Mouse (Mus musculus): ENCODE results near the gene Coa5. TPM values are rescaled to one million over a fixed set of nuclear protein-coding genes. Genes with fewer than 3 reads are reported as not detected.

The Coa5 gene
- total and polyA plus RNA-seq, 2 experiments = 41.6 to 45.8 TPM

GRCm38 (mm10) chr1:37427144-37427875, 2.6 kb downstream of the Coa5 start:
- Histone ChIP-seq H3K4me1 (ENCODE audit: control insufficient read depth, insufficient read depth, low read length) (peaks cover 12% of the 10 kb centered on the region), H3K36me3 (ENCODE audit: control insufficient read depth, insufficient read depth, low read length) (peaks cover 13% of the 10 kb centered on the region), H3K79me2 (ENCODE audit: control insufficient read depth, insufficient read depth, low read length) (peaks cover 19% of the 10 kb centered on the region; the same call in 1 of the 2 replicates), H3K9ac (ENCODE audit: low read depth, low read length) (no peak overlapping the region), H3K4me3 (ENCODE audit: insufficient read depth, low read depth, low read length) (no peak overlapping the region), H3K27ac (replicated peaks; ENCODE audit: insufficient read depth, low read depth, low read length) (no peak overlapping the region), H3K27me3 (ENCODE audit: control insufficient read depth, insufficient read depth, low read length) (no peaks in the 10 kb centered on the region)
- WGBS = 93% methylated on average over 8 of the region's 8 CpGs
- no peak for DNase-seq (ENCODE audit: extremely low read depth, low read depth, low spot score)
- TF ChIP-seq CTCF (IDR thresholded peaks at IDR 0.05; ENCODE audit: low read depth, low read length) (no peak), POLR2A (IDR thresholded peaks at IDR 0.05; ENCODE audit: extremely low read depth, insufficient read depth, low read length) (no peak)

DNA sequence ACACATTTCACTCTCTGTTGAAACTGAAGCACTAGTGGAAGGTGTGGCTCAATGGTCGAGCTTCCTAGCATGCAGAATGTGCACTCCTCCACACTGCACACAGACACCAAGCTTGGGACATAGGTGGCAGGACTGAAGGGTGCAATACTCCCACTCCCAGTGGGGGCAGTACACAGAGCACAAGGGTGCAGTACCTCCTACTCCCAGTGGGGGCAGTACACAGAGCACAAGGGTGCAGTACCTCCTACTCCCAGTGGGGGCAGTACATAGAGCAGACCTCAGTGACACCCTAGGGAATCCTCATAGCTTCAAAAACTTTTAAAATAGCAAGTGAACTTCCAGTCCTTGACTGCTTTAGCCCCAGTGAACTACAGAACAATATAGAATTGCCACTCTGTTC, 10.5 kb downstream of the Coa5 start:
- 98% methylated on average over 1 of the region's 1 CpGs for WGBS
- H3K4me3 ChIP-seq (ENCODE audit: insufficient read depth, low read depth, low read length) = no peak overlapping the region
- H3K27ac ChIP-seq (replicated peaks; ENCODE audit: insufficient read depth, low read depth, low read length) = no peak overlapping the region
- no peak for DNase-seq (ENCODE audit: extremely low read depth, low read depth, low spot score)
- H3K9ac ChIP-seq (ENCODE audit: low read depth, low read length) = no peak overlapping the region
- H3K27me3 ChIP-seq (ENCODE audit: control insufficient read depth, insufficient read depth, low read length) = no peaks in the 10 kb centered on the region
- H3K36me3 ChIP-seq (ENCODE audit: control insufficient read depth, insufficient read depth, low read length) = peaks cover 23% of the 10 kb centered on the region
- TF ChIP-seq POLR2A (IDR thresholded peaks at IDR 0.05; ENCODE audit: extremely low read depth, insufficient read depth, low read length) (no peak), CTCF (IDR thresholded peaks at IDR 0.05; ENCODE audit: low read depth, low read length) (peak; percentile 90)
- peaks cover 3% of the 10 kb centered on the region; the same call in 1 of the 2 replicates for H3K79me2 ChIP-seq (ENCODE audit: control insufficient read depth, insufficient read depth, low read length)
- peaks cover 2% of the 10 kb centered on the region; the same call in 1 of the 2 replicates for H3K4me1 ChIP-seq (ENCODE audit: control insufficient read depth, insufficient read depth, low read length)

DNA sequence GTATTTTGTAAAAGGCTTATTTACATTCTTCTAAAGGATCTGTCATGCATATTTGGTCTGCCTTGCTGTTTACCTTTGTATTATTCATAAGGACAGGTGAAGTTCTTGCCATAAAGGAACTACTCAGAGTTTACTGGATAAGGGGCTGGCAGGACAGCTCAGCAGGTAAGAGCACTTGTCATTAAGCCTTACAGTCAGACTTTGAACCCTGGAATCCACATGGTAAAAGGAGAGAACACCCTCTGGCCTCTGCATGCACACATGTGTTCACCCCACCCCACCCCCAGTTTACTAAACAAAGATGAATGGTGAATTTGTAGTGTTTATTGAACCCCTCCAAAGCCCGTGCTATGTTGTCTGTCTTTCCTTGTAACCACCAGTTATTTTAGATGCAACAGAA, 14.5 kb downstream of the Coa5 start:
- no peak overlapping the region for H3K27ac ChIP-seq (replicated peaks; ENCODE audit: insufficient read depth, low read depth, low read length)
- H3K27me3 ChIP-seq (ENCODE audit: control insufficient read depth, insufficient read depth, low read length) = no peaks in the 10 kb centered on the region
- WGBS = 80% methylated on average over 1 of the region's 1 CpGs
- H3K4me1 ChIP-seq (ENCODE audit: control insufficient read depth, insufficient read depth, low read length) = peaks cover 2% of the 10 kb centered on the region; the same call in 1 of the 2 replicates
- TF ChIP-seq CTCF (IDR thresholded peaks at IDR 0.05; ENCODE audit: low read depth, low read length) = no peak
- no peak for TF ChIP-seq POLR2A (IDR thresholded peaks at IDR 0.05; ENCODE audit: extremely low read depth, insufficient read depth, low read length)
- no peaks in the 10 kb centered on the region; the same call in 1 of the 2 replicates for H3K79me2 ChIP-seq (ENCODE audit: control insufficient read depth, insufficient read depth, low read length)
- no peak overlapping the region for H3K4me3 ChIP-seq (ENCODE audit: insufficient read depth, low read depth, low read length)
- no peak for DNase-seq (ENCODE audit: extremely low read depth, low read depth, low spot score)
- H3K9ac ChIP-seq (ENCODE audit: low read depth, low read length) = no peak overlapping the region
- peaks cover 18% of the 10 kb centered on the region for H3K36me3 ChIP-seq (ENCODE audit: control insufficient read depth, insufficient read depth, low read length)

DNA sequence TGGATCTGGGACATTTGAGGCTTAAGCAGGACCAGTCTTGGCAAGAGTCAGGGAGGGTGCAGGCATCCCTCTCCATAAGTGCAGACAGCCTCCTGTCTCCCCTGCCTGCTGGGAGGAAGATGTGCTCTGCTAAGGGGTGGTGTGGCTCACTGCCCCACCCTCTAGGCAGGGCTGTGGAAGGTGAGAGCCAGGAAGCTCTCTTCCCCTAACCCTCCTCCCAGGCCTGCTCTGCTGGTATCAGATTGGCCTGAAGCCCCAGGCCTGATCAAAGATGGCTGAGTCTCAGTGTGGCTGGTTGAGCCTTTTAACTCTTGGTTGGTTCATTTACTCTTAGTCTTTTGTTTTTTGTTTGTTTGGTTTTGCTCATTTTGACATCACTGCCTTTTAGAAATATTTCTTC, 20.3 kb downstream of the Coa5 start:
- H3K9ac ChIP-seq (ENCODE audit: low read depth, low read length) = no peak overlapping the region
- no peak overlapping the region for H3K4me3 ChIP-seq (ENCODE audit: insufficient read depth, low read depth, low read length)
- H3K79me2 ChIP-seq (ENCODE audit: control insufficient read depth, insufficient read depth, low read length) = no peaks in the 10 kb centered on the region
- no peaks in the 10 kb centered on the region for H3K4me1 ChIP-seq (ENCODE audit: control insufficient read depth, insufficient read depth, low read length)
- DNase-seq (ENCODE audit: extremely low read depth, low read depth, low spot score) = no peak
- H3K27me3 ChIP-seq (ENCODE audit: control insufficient read depth, insufficient read depth, low read length) = no peaks in the 10 kb centered on the region
- TF ChIP-seq CTCF (IDR thresholded peaks at IDR 0.05; ENCODE audit: low read depth, low read length) (no peak), POLR2A (IDR thresholded peaks at IDR 0.05; ENCODE audit: extremely low read depth, insufficient read depth, low read length) (no peak)
- H3K36me3 ChIP-seq (ENCODE audit: control insufficient read depth, insufficient read depth, low read length) = peaks cover 6% of the 10 kb centered on the region; the same call in 1 of the 2 replicates
- H3K27ac ChIP-seq (replicated peaks; ENCODE audit: insufficient read depth, low read depth, low read length) = no peak overlapping the region

DNA sequence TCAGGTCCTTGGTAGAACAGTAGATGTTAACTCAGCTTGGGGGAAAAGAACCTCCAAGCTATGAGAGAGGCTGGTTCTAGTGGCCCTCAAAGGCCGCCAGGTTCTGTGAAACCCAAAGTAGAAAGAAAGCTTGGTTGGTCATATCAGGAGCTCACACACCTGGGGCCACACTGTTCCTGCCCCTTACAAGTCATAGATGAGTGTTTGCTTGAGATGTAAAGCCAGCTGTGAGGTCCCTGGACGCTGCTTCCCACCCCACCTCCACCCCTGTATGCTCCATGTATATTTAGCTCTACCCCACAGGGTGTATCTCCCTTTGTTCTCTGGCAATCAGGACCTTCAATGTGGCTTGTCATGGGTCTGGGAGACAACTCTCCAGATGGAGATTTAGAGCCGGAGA, 21.2 kb downstream of the Coa5 start:
- no peak for DNase-seq (ENCODE audit: extremely low read depth, low read depth, low spot score)

DNA sequence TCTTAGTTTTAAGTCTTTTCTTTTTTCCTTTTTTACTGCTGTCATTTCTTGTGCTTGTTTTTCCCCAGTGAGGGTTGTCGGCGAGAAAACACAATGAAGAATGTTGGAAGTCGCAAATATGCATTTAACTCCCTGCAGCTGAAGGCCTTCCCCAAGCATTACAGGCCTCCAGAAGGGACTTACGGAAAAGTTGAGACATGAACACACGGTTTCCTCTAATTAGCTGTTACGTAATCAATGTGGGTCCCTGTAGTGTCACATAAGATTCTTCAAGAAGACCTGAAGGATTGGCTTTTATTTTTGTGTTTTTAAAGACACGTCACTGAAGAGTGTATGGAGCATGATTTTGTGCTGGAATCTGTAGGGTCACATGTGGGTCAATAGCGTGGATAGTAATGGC, 21.8 kb downstream of the Coa5 start:
- no peak overlapping the region for H3K9ac ChIP-seq (ENCODE audit: low read depth, low read length)
- H3K4me1 ChIP-seq (ENCODE audit: control insufficient read depth, insufficient read depth, low read length) = no peaks in the 10 kb centered on the region
- no peak overlapping the region for H3K4me3 ChIP-seq (ENCODE audit: insufficient read depth, low read depth, low read length)
- DNase-seq (ENCODE audit: extremely low read depth, low read depth, low spot score) = no peak
- H3K36me3 ChIP-seq (ENCODE audit: control insufficient read depth, insufficient read depth, low read length) = peaks cover 6% of the 10 kb centered on the region; the same call in 1 of the 2 replicates
- TF ChIP-seq POLR2A (IDR thresholded peaks at IDR 0.05; ENCODE audit: extremely low read depth, insufficient read depth, low read length) (no peak), CTCF (IDR thresholded peaks at IDR 0.05; ENCODE audit: low read depth, low read length) (no peak)
- 89% methylated on average over 8 of the region's 8 CpGs for WGBS
- no peaks in the 10 kb centered on the region for H3K27me3 ChIP-seq (ENCODE audit: control insufficient read depth, insufficient read depth, low read length)
- H3K27ac ChIP-seq (replicated peaks; ENCODE audit: insufficient read depth, low read depth, low read length) = no peak overlapping the region
- no peaks in the 10 kb centered on the region for H3K79me2 ChIP-seq (ENCODE audit: control insufficient read depth, insufficient read depth, low read length)

More for the DNA sequence above, 21.2 kb downstream of the Coa5 start:
- TF ChIP-seq CTCF (IDR thresholded peaks at IDR 0.05; ENCODE audit: low read depth, low read length) (no peak), POLR2A (IDR thresholded peaks at IDR 0.05; ENCODE audit: extremely low read depth, insufficient read depth, low read length) (no peak)
- Histone ChIP-seq H3K79me2 (ENCODE audit: control insufficient read depth, insufficient read depth, low read length) (no peaks in the 10 kb centered on the region), H3K4me1 (ENCODE audit: control insufficient read depth, insufficient read depth, low read length) (no peaks in the 10 kb centered on the region), H3K4me3 (ENCODE audit: insufficient read depth, low read depth, low read length) (no peak overlapping the region), H3K27me3 (ENCODE audit: control insufficient read depth, insufficient read depth, low read length) (no peaks in the 10 kb centered on the region), H3K36me3 (ENCODE audit: control insufficient read depth, insufficient read depth, low read length) (peaks cover 6% of the 10 kb centered on the region; the same call in 1 of the 2 replicates), H3K9ac (ENCODE audit: low read depth, low read length) (no peak overlapping the region), H3K27ac (replicated peaks; ENCODE audit: insufficient read depth, low read depth, low read length) (no peak overlapping the region)
- 83% methylated on average over 3 of the region's 3 CpGs for WGBS
